24 mouse cellular contexts compared by ENCODE assay signal in genomic region chr1:82663522-82663921, GRCm38 (mm10).
A peak's percentile ranks its signal among the peaks of the same experiment; 100 is the strongest.
DNase-seq lines count a peak whose midpoint lies in the region; ATAC-seq and TF ChIP-seq lines count a peak whose summit lies in the region.
"Had no signal": no experiment of that assay in that cellular context is flagged by ENCODE, and none has a peak within 500 bp of the region (broad histone marks: within the 10 kb centered on the region; RNA-seq: fewer than 3 reads in every experiment).

No protein-coding gene starts in this region.

- no peak overlapping the region for H3K9ac ChIP-seq in midbrain, embryonic 12.5 days (replicated peaks)
- no peak overlapping the region for H3K9ac ChIP-seq in midbrain, embryonic 13.5 days (replicated peaks)
- no peak overlapping the region for H3K9ac ChIP-seq in midbrain, postnatal 0 days (replicated peaks; ENCODE audit: low read length, poor library complexity, severe bottlenecking)
- H3K9ac ChIP-seq in kidney, embryonic 14.5 days (ENCODE audit: low read depth, low read length) = no peak overlapping the region
- H3K9ac ChIP-seq: embryonic facial prominence, embryonic 13.5 days; hindbrain, embryonic 15.5 days had no signal

- no peaks in the 10 kb centered on the region for H3K27me3 ChIP-seq in midbrain, embryonic 12.5 days
- no peaks in the 10 kb centered on the region for H3K27me3 ChIP-seq in midbrain, embryonic 13.5 days
- no peaks in the 10 kb centered on the region for H3K27me3 ChIP-seq in midbrain, postnatal 0 days (ENCODE audit: insufficient read depth, low read length)
- no peaks in the 10 kb centered on the region for H3K27me3 ChIP-seq in kidney, embryonic 14.5 days (ENCODE audit: control insufficient read depth, insufficient read depth, low read length)
- H3K27me3 ChIP-seq: embryonic facial prominence, embryonic 13.5 days; hindbrain, embryonic 15.5 days; Patski had no signal

- TF ChIP-seq CTCF in midbrain, postnatal 0 days (IDR thresholded peaks at IDR 0.05) = no peak

- WGBS in midbrain, embryonic 12.5 days = 33% methylated on average over 2 of the region's 2 CpGs
- WGBS in midbrain, embryonic 13.5 days = 22% methylated on average over 2 of the region's 2 CpGs
- 10% methylated on average over 2 of the region's 2 CpGs for WGBS in midbrain, postnatal 0 days
- 35% methylated on average over 2 of the region's 2 CpGs for WGBS in kidney, embryonic 14.5 days

- H3K4me3 ChIP-seq in midbrain, embryonic 12.5 days = no peak overlapping the region
- H3K4me3 ChIP-seq in midbrain, embryonic 13.5 days (replicated peaks) = no peak overlapping the region
- no peak overlapping the region for H3K4me3 ChIP-seq in midbrain, postnatal 0 days (ENCODE audit: low read depth, low read length)
- H3K4me3 ChIP-seq in kidney, embryonic 14.5 days (ENCODE audit: low read length) = no peak overlapping the region
- H3K4me3 ChIP-seq: embryonic facial prominence, embryonic 13.5 days; hindbrain, embryonic 15.5 days; left cerebral cortex, adult 2 months; limb, embryonic 10.5 days; myocyte had no signal

- H3K36me3 ChIP-seq in midbrain, embryonic 12.5 days = no peaks in the 10 kb centered on the region
- H3K36me3 ChIP-seq in midbrain, embryonic 13.5 days = no peaks in the 10 kb centered on the region
- H3K36me3 ChIP-seq in midbrain, postnatal 0 days (ENCODE audit: insufficient read depth, low read length) = no peaks in the 10 kb centered on the region
- no peaks in the 10 kb centered on the region for H3K36me3 ChIP-seq in kidney, embryonic 14.5 days (ENCODE audit: control insufficient read depth, insufficient read depth, low read length)
- H3K36me3 ChIP-seq: embryonic facial prominence, embryonic 13.5 days; hindbrain, embryonic 15.5 days; limb, embryonic 10.5 days had no signal

- peaks cover 2% of the 10 kb centered on the region; the same call in 1 of the 2 replicates for H3K4me1 ChIP-seq in midbrain, embryonic 12.5 days
- H3K4me1 ChIP-seq in midbrain, embryonic 13.5 days (replicated peaks) = 0 out of 2 replicates have a peak, but pooled peaks cover 8% of the 10 kb centered on the region
- H3K4me1 ChIP-seq in midbrain, postnatal 0 days (ENCODE audit: insufficient read depth, low read length) = no peaks in the 10 kb centered on the region
- H3K4me1 ChIP-seq in kidney, embryonic 14.5 days (ENCODE audit: control insufficient read depth, insufficient read depth, low read length) = no peaks in the 10 kb centered on the region
- H3K4me1 ChIP-seq: embryonic facial prominence, embryonic 13.5 days; hindbrain, embryonic 15.5 days; limb, embryonic 10.5 days had no signal

- H3K27ac ChIP-seq in midbrain, embryonic 12.5 days (replicated peaks) = no peak overlapping the region
- H3K27ac ChIP-seq in midbrain, embryonic 13.5 days = no peak overlapping the region
- H3K27ac ChIP-seq in midbrain, postnatal 0 days (ENCODE audit: low read depth, low read length) = no peak overlapping the region
- H3K27ac ChIP-seq in kidney, embryonic 14.5 days (ENCODE audit: low read depth, low read length) = no peak overlapping the region
- H3K27ac ChIP-seq: embryonic facial prominence, embryonic 13.5 days; hindbrain, embryonic 15.5 days; left cerebral cortex, adult 2 months; limb, embryonic 10.5 days had no signal

- H3K9me3 ChIP-seq in midbrain, embryonic 12.5 days = no peaks in the 10 kb centered on the region
- H3K9me3 ChIP-seq in midbrain, embryonic 13.5 days = no peaks in the 10 kb centered on the region
- H3K9me3 ChIP-seq in midbrain, postnatal 0 days (ENCODE audit: low read length) = no peaks in the 10 kb centered on the region
- no peaks in the 10 kb centered on the region for H3K9me3 ChIP-seq in kidney, embryonic 14.5 days (ENCODE audit: control insufficient read depth, low read length)
- H3K9me3 ChIP-seq: embryonic facial prominence, embryonic 13.5 days; hindbrain, embryonic 15.5 days; limb, embryonic 10.5 days had no signal

- peak; percentile 62; the same call in 1 of the 2 replicates for ATAC-seq in midbrain, embryonic 12.5 days (ENCODE audit: low FRiP score, low read depth)
- no peak for ATAC-seq in midbrain, embryonic 13.5 days
- ATAC-seq in midbrain, postnatal 0 days (ENCODE audit: low FRiP score) = no peak
- ATAC-seq in kidney, embryonic 14.5 days (ENCODE audit: low FRiP score, low TSS enrichment) = no peak
- ATAC-seq: activated CD4-positive, CD25-positive, alpha-beta regulatory T cell, adult 4 months; intestine, postnatal 0 days; Patski had no signal

- peak; percentile 58 for DNase-seq in embryo, embryonic 10 days (ENCODE audit: low spot score)
- DNase-seq in embryo, embryonic 9.5 days (ENCODE audit: extremely low spot score) = no peak
- peak; percentile 59 for DNase-seq in embryo, embryonic 10.5 days (ENCODE audit: low spot score)
- DNase-seq in midbrain, postnatal 0 days (ENCODE audit: low spot score) = peak; percentile 6
- DNase-seq in heart, postnatal 4 days = no peak
- DNase-seq: adrenal gland, postnatal 10 days; cerebellum, adult 11-12 months; cerebellum, postnatal 36 days; kidney, postnatal 10 days; lung, adult 18-20 months; lung, postnatal 14 days; right cerebral cortex, adult 18-20 months; thymus, postnatal 14 days had no signal

- no peak overlapping the region for H3K4me2 ChIP-seq in midbrain, embryonic 12.5 days (replicated peaks)
- no peak overlapping the region for H3K4me2 ChIP-seq in midbrain, embryonic 13.5 days (replicated peaks)
- H3K4me2 ChIP-seq in midbrain, postnatal 0 days (ENCODE audit: low read depth, low read length, poor library complexity, severe bottlenecking) = no peak overlapping the region
- H3K4me2 ChIP-seq in kidney, embryonic 14.5 days (replicated peaks; ENCODE audit: low read depth, low read length) = no peak overlapping the region
- H3K4me2 ChIP-seq: embryonic facial prominence, embryonic 13.5 days; hindbrain, embryonic 15.5 days had no signal

Comparison
In these comparisons a context has a peak if more than half of its experiments do, and no peak if none do; other contexts are left out.
1. DNase-seq: peak in embryo, embryonic 10 days (single experiment), embryo, embryonic 10.5 days (single experiment) and midbrain, postnatal 0 days (single experiment); none in embryo, embryonic 9.5 days (single experiment) and heart, postnatal 4 days (single experiment).